In genomic region chr7:115501497-115501896, GRCm38 (mm10) we compare ENCODE assay signal across 11 mouse cellular contexts.
DNase-seq lines count a peak whose midpoint lies in the region; ATAC-seq and TF ChIP-seq lines count a peak whose summit lies in the region.
"Had no signal": no experiment of that assay in that cellular context is flagged by ENCODE, and none has a peak within 500 bp of the region (broad histone marks: within the 10 kb centered on the region; RNA-seq: fewer than 3 reads in every experiment).

No protein-coding gene starts in this region.

- no peak overlapping the region for H3K4me3 ChIP-seq in embryonic facial prominence, embryonic 14.5 days (ENCODE audit: low read depth, low read length)
- H3K4me3 ChIP-seq in lung, postnatal 0 days (ENCODE audit: low read depth, low read length) = no peak overlapping the region
- H3K4me3 ChIP-seq in gastrocnemius, adult 2 months = no peak overlapping the region
- H3K4me3 ChIP-seq: embryonic facial prominence, embryonic 15.5 days; heart, embryonic 13.5 days had no signal

- intact Hi-C loops in gastrocnemius, adult 2 months (cut with DNase I) = no loop called here

- TF ChIP-seq EP300 in lung, postnatal 0 days (IDR thresholded peaks at IDR 0.05) = peak; percentile 57; the same call in 1 of the 2 replicates

- no peak overlapping the region for H3K4me2 ChIP-seq in embryonic facial prominence, embryonic 14.5 days (ENCODE audit: low read depth, low read length)
- no peak overlapping the region for H3K4me2 ChIP-seq in lung, postnatal 0 days (replicated peaks; ENCODE audit: low read depth, low read length)
- H3K4me2 ChIP-seq: embryonic facial prominence, embryonic 15.5 days; heart, embryonic 13.5 days had no signal

- peak; percentile 63; the same call in 1 of the 2 replicates for ATAC-seq in embryonic facial prominence, embryonic 14.5 days (ENCODE audit: low read depth)
- peak; percentile 77 for ATAC-seq in lung, postnatal 0 days
- ATAC-seq: hindbrain, postnatal 0 days had no signal

- DNase-seq in thymus, postnatal 4 days = peak; percentile 17
- DNase-seq in thymus, postnatal 36 days = no peak
- DNase-seq in embryonic facial prominence, embryonic 14.5 days (ENCODE audit: low spot score) = peak; percentile 55
- DNase-seq in lung, postnatal 0 days (ENCODE audit: low spot score) = peak; percentile 65
- no peak for DNase-seq in frontal cortex, postnatal 36 days (ENCODE audit: low spot score in 2 of 2)
- DNase-seq in layer of hippocampus, adult 9-10 months (ENCODE audit: low spot score) = no peak
- DNase-seq in gastrocnemius, adult 2 months = no peak

- H3K27ac ChIP-seq in embryonic facial prominence, embryonic 14.5 days (replicated peaks; ENCODE audit: low read depth, low read length) = no peak overlapping the region
- H3K27ac ChIP-seq in lung, postnatal 0 days (ENCODE audit: low read length) = no peak overlapping the region
- H3K27ac ChIP-seq in gastrocnemius, adult 2 months = no peak overlapping the region
- H3K27ac ChIP-seq: embryonic facial prominence, embryonic 15.5 days; heart, embryonic 13.5 days; hindbrain, postnatal 0 days; liver, embryonic 14.5 days had no signal

- TF ChIP-seq CTCF in lung, postnatal 0 days (IDR thresholded peaks at IDR 0.05) = no peak
- TF ChIP-seq CTCF in gastrocnemius, adult 2 months (IDR thresholded peaks at IDR 0.05) = no peak

- WGBS in embryonic facial prominence, embryonic 14.5 days = 34% methylated on average over 3 of the region's 3 CpGs
- 9% methylated on average over 3 of the region's 3 CpGs for WGBS in lung, postnatal 0 days

- H3K36me3 ChIP-seq in embryonic facial prominence, embryonic 14.5 days (ENCODE audit: control insufficient read depth, insufficient read depth, low read length) = no peaks in the 10 kb centered on the region
- H3K36me3 ChIP-seq in lung, postnatal 0 days (ENCODE audit: insufficient read depth, low read length) = no peaks in the 10 kb centered on the region
- H3K36me3 ChIP-seq: embryonic facial prominence, embryonic 15.5 days had no signal

- H3K27me3 ChIP-seq in embryonic facial prominence, embryonic 14.5 days (replicated peaks; ENCODE audit: control insufficient read depth, insufficient read depth, low read length) = peaks cover 3% of the 10 kb centered on the region; the same call in 1 of the 2 replicates
- no peaks in the 10 kb centered on the region for H3K27me3 ChIP-seq in lung, postnatal 0 days (replicated peaks; ENCODE audit: insufficient read depth, low read length)
- H3K27me3 ChIP-seq: heart, embryonic 13.5 days had no signal

- H3K9ac ChIP-seq in embryonic facial prominence, embryonic 14.5 days (ENCODE audit: low read depth, low read length) = no peak overlapping the region
- no peak overlapping the region for H3K9ac ChIP-seq in lung, postnatal 0 days (replicated peaks; ENCODE audit: low read depth)
- H3K9ac ChIP-seq: embryonic facial prominence, embryonic 15.5 days; heart, embryonic 13.5 days; liver, embryonic 14.5 days had no signal

- no peaks in the 10 kb centered on the region for H3K9me3 ChIP-seq in embryonic facial prominence, embryonic 14.5 days (ENCODE audit: control insufficient read depth, low read length)
- H3K9me3 ChIP-seq in lung, postnatal 0 days (ENCODE audit: low read length) = no peaks in the 10 kb centered on the region
- H3K9me3 ChIP-seq: embryonic facial prominence, embryonic 15.5 days; heart, embryonic 13.5 days had no signal

- H3K4me1 ChIP-seq in embryonic facial prominence, embryonic 14.5 days (ENCODE audit: control insufficient read depth, insufficient read depth, low read length) = peaks cover 19% of the 10 kb centered on the region; the same call in 1 of the 2 replicates
- H3K4me1 ChIP-seq in lung, postnatal 0 days (ENCODE audit: insufficient read depth, low read depth, low read length) = peaks cover 18% of the 10 kb centered on the region; the same call in 1 of the 2 replicates

Comparison
In these comparisons a context has a peak if more than half of its experiments do, and no peak if none do; other contexts are left out.
1. DNase-seq: peak in thymus, postnatal 4 days (single experiment), embryonic facial prominence, embryonic 14.5 days (single experiment) and lung, postnatal 0 days (single experiment); none in thymus, postnatal 36 days (0 of 2), frontal cortex, postnatal 36 days (0 of 2), layer of hippocampus, adult 9-10 months (single experiment) and gastrocnemius, adult 2 months (single experiment).